Mouse (Mus musculus): Measurements from ENCODE around the gene Gpc5. TPM values are rescaled to one million over a fixed set of nuclear protein-coding genes. Genes with fewer than 3 reads are reported as not detected.
A peak's percentile ranks its signal among the peaks of the same experiment; 100 is the strongest.

Gene Gpc5
- polyA plus RNA-seq, 1 experiment from 2014 or later: 0.20 TPM

GRCm38 (mm10) chr14:115993520-115994106, 901.6 kb downstream of the Gpc5 start:
- Histone ChIP-seq H3K4me2 (ENCODE audit: low read depth) (no peak overlapping the region), H3K27me3 (ENCODE audit: control insufficient read depth, insufficient read depth, low read length) (no peaks in the 10 kb centered on the region), H3K9me3 (ENCODE audit: control insufficient read depth, low read length) (no peaks in the 10 kb centered on the region), H3K36me3 (ENCODE audit: control insufficient read depth, insufficient read depth, low read length) (no peaks in the 10 kb centered on the region), H3K4me1 (ENCODE audit: control insufficient read depth, insufficient read depth, low read length) (no peaks in the 10 kb centered on the region), H3K4me3 (ENCODE audit: low read depth, low read length) (no peak overlapping the region), H3K27ac (ENCODE audit: low read depth, low read length) (no peak overlapping the region), H3K9ac (ENCODE audit: low read length) (no peak overlapping the region)
- ATAC-seq (ENCODE audit: insufficient read depth, low FRiP score, low TSS enrichment) (no peak), DNase-seq (ENCODE audit: low spot score) (no peak)
- WGBS: 51% methylated on average over 5 of the region's 5 CpGs

- no peak overlapping the region for H3K4me3 ChIP-seq (ENCODE audit: low read depth, low read length)
- ATAC-seq (ENCODE audit: insufficient read depth, low FRiP score, low TSS enrichment): no peak
- H3K27me3 ChIP-seq (ENCODE audit: control insufficient read depth, insufficient read depth, low read length): no peaks in the 10 kb centered on the region
- no peak overlapping the region for H3K9ac ChIP-seq (ENCODE audit: low read length)
- no peak overlapping the region for H3K4me2 ChIP-seq (ENCODE audit: low read depth)
- DNase-seq (ENCODE audit: low spot score): no peak
- H3K9me3 ChIP-seq (ENCODE audit: control insufficient read depth, low read length): no peaks in the 10 kb centered on the region
- H3K27ac ChIP-seq (ENCODE audit: low read depth, low read length): no peak overlapping the region
- WGBS: 65% methylated on average over 4 of the region's 4 CpGs
- no peaks in the 10 kb centered on the region for H3K4me1 ChIP-seq (ENCODE audit: control insufficient read depth, insufficient read depth, low read length)
- H3K36me3 ChIP-seq (ENCODE audit: control insufficient read depth, insufficient read depth, low read length): no peaks in the 10 kb centered on the region
Measured at GRCm38 (mm10) chr14:115998931-115999330, 906.9 kb downstream of the Gpc5 start.

- no peak for DNase-seq (ENCODE audit: low spot score)
- Histone ChIP-seq H3K9me3 (ENCODE audit: control insufficient read depth, low read length) (no peaks in the 10 kb centered on the region), H3K4me3 (ENCODE audit: low read depth, low read length) (no peak overlapping the region), H3K27ac (ENCODE audit: low read depth, low read length) (no peak overlapping the region), H3K9ac (ENCODE audit: low read length) (no peak overlapping the region), H3K27me3 (ENCODE audit: control insufficient read depth, insufficient read depth, low read length) (no peaks in the 10 kb centered on the region), H3K4me2 (ENCODE audit: low read depth) (no peak overlapping the region), H3K4me1 (ENCODE audit: control insufficient read depth, insufficient read depth, low read length) (no peaks in the 10 kb centered on the region), H3K36me3 (ENCODE audit: control insufficient read depth, insufficient read depth, low read length) (no peaks in the 10 kb centered on the region)
- ATAC-seq (ENCODE audit: insufficient read depth, low FRiP score, low TSS enrichment): no peak
- WGBS: 71% methylated on average over 4 of the region's 4 CpGs
Measured at GRCm38 (mm10) chr14:116087010-116087409, 995.0 kb downstream of the Gpc5 start.

- Histone ChIP-seq H3K4me2 (ENCODE audit: low read depth) (no peak overlapping the region), H3K27ac (ENCODE audit: low read depth, low read length) (no peak overlapping the region), H3K4me1 (ENCODE audit: control insufficient read depth, insufficient read depth, low read length) (no peaks in the 10 kb centered on the region), H3K9ac (ENCODE audit: low read length) (no peak overlapping the region), H3K9me3 (ENCODE audit: control insufficient read depth, low read length) (no peaks in the 10 kb centered on the region), H3K27me3 (ENCODE audit: control insufficient read depth, insufficient read depth, low read length) (no peaks in the 10 kb centered on the region), H3K4me3 (ENCODE audit: low read depth, low read length) (no peak overlapping the region), H3K36me3 (ENCODE audit: control insufficient read depth, insufficient read depth, low read length) (no peaks in the 10 kb centered on the region)
- WGBS: 61% methylated on average over 1 of the region's 1 CpGs
- no peak for DNase-seq (ENCODE audit: low spot score)
- peak; percentile 72 for ATAC-seq (ENCODE audit: insufficient read depth, low FRiP score, low TSS enrichment)
Measured at GRCm38 (mm10) chr14:116127943-116128342, 1035.9 kb downstream of the Gpc5 start.

- Histone ChIP-seq H3K36me3 (ENCODE audit: control insufficient read depth, insufficient read depth, low read length) (no peaks in the 10 kb centered on the region), H3K27ac (ENCODE audit: low read depth, low read length) (no peak overlapping the region), H3K9ac (ENCODE audit: low read length) (no peak overlapping the region), H3K9me3 (ENCODE audit: control insufficient read depth, low read length) (no peaks in the 10 kb centered on the region), H3K4me2 (ENCODE audit: low read depth) (no peak overlapping the region), H3K4me3 (ENCODE audit: low read depth, low read length) (no peak overlapping the region), H3K27me3 (ENCODE audit: control insufficient read depth, insufficient read depth, low read length) (no peaks in the 10 kb centered on the region), H3K4me1 (ENCODE audit: control insufficient read depth, insufficient read depth, low read length) (no peaks in the 10 kb centered on the region)
- WGBS: 40% methylated on average over 5 of the region's 5 CpGs
- ATAC-seq (ENCODE audit: insufficient read depth, low FRiP score, low TSS enrichment) (no peak), DNase-seq (ENCODE audit: low spot score) (peak; percentile 14)
Measured at GRCm38 (mm10) chr14:116137330-116137729, 1045.3 kb downstream of the Gpc5 start.

- Histone ChIP-seq H3K9me3 (ENCODE audit: control insufficient read depth, low read length) (no peaks in the 10 kb centered on the region), H3K4me2 (ENCODE audit: low read depth) (no peak overlapping the region), H3K4me1 (ENCODE audit: control insufficient read depth, insufficient read depth, low read length) (no peaks in the 10 kb centered on the region), H3K4me3 (ENCODE audit: low read depth, low read length) (no peak overlapping the region), H3K9ac (ENCODE audit: low read length) (no peak overlapping the region), H3K27ac (ENCODE audit: low read depth, low read length) (no peak overlapping the region), H3K27me3 (ENCODE audit: control insufficient read depth, insufficient read depth, low read length) (no peaks in the 10 kb centered on the region), H3K36me3 (ENCODE audit: control insufficient read depth, insufficient read depth, low read length) (no peaks in the 10 kb centered on the region)
- no peak for ATAC-seq (ENCODE audit: insufficient read depth, low FRiP score, low TSS enrichment)
- 80% methylated on average over 1 of the region's 1 CpGs for WGBS
- no peak for DNase-seq (ENCODE audit: low spot score)
Measured at GRCm38 (mm10) chr14:116137772-116138171, 1045.8 kb downstream of the Gpc5 start.

- H3K4me2 ChIP-seq (ENCODE audit: low read depth): no peak overlapping the region
- no peaks in the 10 kb centered on the region for H3K9me3 ChIP-seq (ENCODE audit: control insufficient read depth, low read length)
- ATAC-seq (ENCODE audit: insufficient read depth, low FRiP score, low TSS enrichment) (no peak; the same call in 1 of the 2 replicates), DNase-seq (ENCODE audit: low spot score) (no peak)
- WGBS: 69% methylated on average over 2 of the region's 2 CpGs
- H3K36me3 ChIP-seq (ENCODE audit: control insufficient read depth, insufficient read depth, low read length): no peaks in the 10 kb centered on the region
- no peak overlapping the region for H3K9ac ChIP-seq (ENCODE audit: low read length)
- no peaks in the 10 kb centered on the region for H3K4me1 ChIP-seq (ENCODE audit: control insufficient read depth, insufficient read depth, low read length)
- no peak overlapping the region for H3K4me3 ChIP-seq (ENCODE audit: low read depth, low read length)
- H3K27me3 ChIP-seq (ENCODE audit: control insufficient read depth, insufficient read depth, low read length): no peaks in the 10 kb centered on the region
- H3K27ac ChIP-seq (ENCODE audit: low read depth, low read length): no peak overlapping the region
Measured at GRCm38 (mm10) chr14:116162586-116162985, 1070.6 kb downstream of the Gpc5 start.

- H3K4me1 ChIP-seq (ENCODE audit: control insufficient read depth, insufficient read depth, low read length): no peaks in the 10 kb centered on the region
- DNase-seq (ENCODE audit: low spot score): no peak
- no peak for ATAC-seq (ENCODE audit: insufficient read depth, low FRiP score, low TSS enrichment)
- no peaks in the 10 kb centered on the region for H3K36me3 ChIP-seq (ENCODE audit: control insufficient read depth, insufficient read depth, low read length)
- H3K27me3 ChIP-seq (ENCODE audit: control insufficient read depth, insufficient read depth, low read length): no peaks in the 10 kb centered on the region
- H3K27ac ChIP-seq (ENCODE audit: low read depth, low read length): no peak overlapping the region
- H3K4me2 ChIP-seq (ENCODE audit: low read depth): no peak overlapping the region
- no peaks in the 10 kb centered on the region for H3K9me3 ChIP-seq (ENCODE audit: control insufficient read depth, low read length)
- no peak overlapping the region for H3K4me3 ChIP-seq (ENCODE audit: low read depth, low read length)
- H3K9ac ChIP-seq (ENCODE audit: low read length): no peak overlapping the region
Measured at GRCm38 (mm10) chr14:116167401-116167800, 1075.4 kb downstream of the Gpc5 start.

- no peak overlapping the region for H3K9ac ChIP-seq (ENCODE audit: low read length)
- no peak overlapping the region for H3K27ac ChIP-seq (ENCODE audit: low read depth, low read length)
- ATAC-seq (ENCODE audit: insufficient read depth, low FRiP score, low TSS enrichment) (no peak), DNase-seq (ENCODE audit: low spot score) (no peak)
- no peaks in the 10 kb centered on the region for H3K4me1 ChIP-seq (ENCODE audit: control insufficient read depth, insufficient read depth, low read length)
- H3K36me3 ChIP-seq (ENCODE audit: control insufficient read depth, insufficient read depth, low read length): no peaks in the 10 kb centered on the region
- H3K27me3 ChIP-seq (ENCODE audit: control insufficient read depth, insufficient read depth, low read length): no peaks in the 10 kb centered on the region
- no peak overlapping the region for H3K4me2 ChIP-seq (ENCODE audit: low read depth)
- WGBS: 79% methylated on average over 5 of the region's 5 CpGs
- H3K9me3 ChIP-seq (ENCODE audit: control insufficient read depth, low read length): no peaks in the 10 kb centered on the region
- H3K4me3 ChIP-seq (ENCODE audit: low read depth, low read length): no peak overlapping the region
Measured at GRCm38 (mm10) chr14:116169129-116169528, 1077.1 kb downstream of the Gpc5 start.

Data from neural tube, embryonic 11.5 days (tissue).